Mouse (Mus musculus) kidney, postnatal 4 days (tissue): ENCODE measurements around the gene Gsk3b.

Experiments used
- DNase-seq, 2 experiments: peaks; one replicate each; pipeline ENCODE4 v3.0.0; 2021; ENCODE audit warnings: mixed read lengths in 2 of 2

Gene Gsk3b

DNA sequence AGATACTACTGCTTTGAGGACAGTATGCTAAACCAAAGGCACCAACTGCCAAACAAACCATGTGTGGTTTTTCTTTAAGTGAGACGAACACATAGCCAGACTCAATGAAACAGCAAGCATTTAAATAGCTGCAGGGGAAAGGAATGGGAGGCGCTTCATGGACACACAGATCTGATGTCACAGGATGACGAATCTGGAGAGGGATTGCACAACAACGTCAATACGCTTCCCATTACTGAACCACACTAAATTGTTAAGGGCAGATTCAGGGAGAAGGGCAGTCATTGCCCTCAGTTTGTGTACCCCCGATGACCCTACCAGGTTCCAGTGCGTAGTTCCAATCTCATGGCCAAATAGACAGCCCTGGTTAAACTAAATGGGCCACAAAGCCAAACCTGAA, 197.0 kb downstream of the Gsk3b start:
- DNase-seq = no peak

DNA sequence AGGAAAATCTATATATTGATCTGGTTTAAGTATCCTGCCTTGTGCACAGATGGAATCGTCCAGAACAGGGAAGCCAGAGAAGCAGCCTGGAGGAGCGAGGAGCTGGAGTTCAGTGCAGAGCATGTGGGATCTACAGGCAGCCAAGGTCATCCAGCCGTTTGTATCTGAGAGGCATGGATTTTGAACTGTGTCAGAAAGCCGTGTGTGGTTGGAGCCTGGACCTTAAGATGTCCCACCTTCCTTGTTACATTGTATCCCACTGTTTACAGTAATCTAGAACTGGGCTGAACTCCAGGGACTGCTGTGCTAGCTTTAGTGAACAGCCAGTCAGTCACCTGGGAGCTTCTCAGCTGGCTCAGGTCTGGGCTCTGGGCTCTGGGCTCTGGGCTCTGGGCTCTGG, 197.7 kb downstream of the Gsk3b start:
- peak in 1 of 2 experiments; percentile 10 for DNase-seq

DNA sequence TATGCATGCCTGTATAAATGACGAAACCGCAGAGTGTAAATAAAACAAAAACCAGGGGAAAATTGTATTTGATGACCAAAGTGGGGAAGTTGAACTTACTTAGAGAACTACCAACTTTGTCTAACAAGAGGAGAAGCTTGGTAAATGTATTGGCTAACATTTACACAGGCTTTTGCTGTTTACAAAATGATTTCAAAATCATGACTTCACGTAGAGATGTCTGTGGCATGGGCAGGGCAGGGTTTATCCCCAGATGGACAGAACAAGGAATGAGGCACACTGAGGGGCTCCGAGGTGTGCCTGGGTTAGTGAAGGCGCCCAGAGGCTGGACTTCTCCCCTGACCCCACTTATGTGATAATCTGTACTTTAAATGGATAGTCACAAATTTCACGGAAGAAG, 198.6 kb downstream of the Gsk3b start:
- DNase-seq = no peak

DNA sequence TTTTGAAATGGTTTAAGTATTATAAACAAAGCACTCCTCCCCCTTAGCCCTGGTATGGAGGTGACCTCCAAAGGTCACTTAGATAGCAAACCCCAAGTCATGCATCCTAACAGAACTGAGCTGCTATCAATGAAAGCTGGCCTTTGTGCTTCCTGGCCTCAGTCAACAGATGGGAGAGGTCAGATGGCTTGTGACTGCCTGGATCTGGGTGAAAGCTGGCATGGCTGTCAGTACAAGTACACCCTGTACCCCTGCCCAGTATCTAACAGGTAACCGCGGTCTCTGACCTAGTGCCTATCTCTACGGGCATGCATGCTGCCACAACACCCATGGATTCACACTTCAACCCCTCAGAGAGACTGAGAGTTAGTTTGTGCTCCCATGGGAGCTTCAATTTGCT, 199.0 kb downstream of the Gsk3b start:
- DNase-seq = no peak

DNA sequence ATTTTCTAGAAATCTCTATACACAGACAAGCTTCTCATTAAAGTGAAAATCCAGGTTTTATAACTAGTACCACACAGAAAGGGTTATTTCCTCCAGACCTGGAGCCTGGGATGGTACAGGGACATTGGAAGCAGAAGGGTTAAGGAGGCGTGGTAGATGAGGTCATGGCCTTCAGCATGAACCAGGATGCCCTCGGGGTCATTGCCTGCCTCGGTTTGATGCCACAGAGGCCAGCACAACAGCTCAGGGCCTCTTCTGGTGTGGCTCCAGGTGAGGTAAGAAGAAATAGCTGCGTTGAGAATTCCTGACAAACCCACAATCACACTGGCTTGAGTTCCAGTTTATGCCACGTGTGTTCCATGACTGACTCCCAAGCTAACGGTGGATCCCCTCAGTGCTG, 200.1 kb downstream of the Gsk3b start:
- DNase-seq = peak in 1 of 2 experiments; percentile 23

DNA sequence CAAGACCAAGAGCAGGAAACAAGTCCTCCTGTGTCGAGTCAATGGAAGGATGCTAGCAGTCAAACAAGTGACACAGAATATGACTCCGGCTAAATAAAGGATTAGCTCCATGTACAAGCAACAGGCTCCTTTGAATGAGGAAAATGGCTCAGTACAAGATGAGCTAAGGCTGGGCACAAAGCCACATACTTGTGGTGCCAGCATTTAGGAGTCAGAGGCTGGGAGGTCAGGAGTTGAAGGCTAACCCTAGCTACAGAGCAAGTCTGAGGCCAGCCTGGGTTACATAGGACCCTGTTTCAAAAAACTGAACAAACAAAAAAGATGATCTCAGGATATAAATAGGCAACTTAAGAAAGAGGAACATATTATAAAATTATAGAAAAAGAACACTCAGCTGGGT, 201.3 kb downstream of the Gsk3b start:
- DNase-seq = no peak

DNA sequence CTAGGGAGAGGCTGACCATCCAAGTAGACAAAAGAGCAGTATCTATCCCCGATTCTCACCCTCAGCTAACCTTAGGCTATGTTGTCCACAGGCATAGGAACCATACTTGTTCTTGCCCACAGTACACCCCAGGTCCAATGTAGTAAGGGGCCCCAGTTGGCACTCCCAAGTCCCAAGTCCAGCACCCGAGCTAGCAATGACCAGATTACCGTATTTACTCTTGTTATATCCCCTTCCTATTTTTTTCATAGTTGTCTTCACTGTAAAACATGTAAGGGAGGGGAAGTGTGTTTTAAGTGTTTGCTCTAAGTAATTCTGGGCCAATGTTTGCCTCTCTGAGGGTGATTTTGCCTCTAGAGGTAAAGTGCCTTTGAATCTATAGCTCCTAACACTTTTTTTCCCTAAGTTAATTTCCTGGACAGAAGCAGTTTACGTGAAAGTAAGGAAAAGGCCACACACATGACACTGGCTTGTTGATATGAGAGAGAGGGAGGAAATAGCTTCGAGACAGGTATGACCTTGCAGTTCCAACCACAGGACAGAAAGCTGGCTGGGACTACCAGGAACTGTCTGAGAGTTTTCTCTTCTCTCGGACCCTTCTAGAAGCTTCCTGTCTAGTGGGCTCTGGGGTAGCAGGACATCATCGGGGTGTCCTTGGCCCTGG, 206.0 kb downstream of the Gsk3b start, which contains the start of gene Nr1i2:
Gene Nr1i2 (minus strand): TSS at position 140 of the 664 bp plus-strand sequence.
- peak in 1 of 2 experiments; percentile 25 for DNase-seq

DNA sequence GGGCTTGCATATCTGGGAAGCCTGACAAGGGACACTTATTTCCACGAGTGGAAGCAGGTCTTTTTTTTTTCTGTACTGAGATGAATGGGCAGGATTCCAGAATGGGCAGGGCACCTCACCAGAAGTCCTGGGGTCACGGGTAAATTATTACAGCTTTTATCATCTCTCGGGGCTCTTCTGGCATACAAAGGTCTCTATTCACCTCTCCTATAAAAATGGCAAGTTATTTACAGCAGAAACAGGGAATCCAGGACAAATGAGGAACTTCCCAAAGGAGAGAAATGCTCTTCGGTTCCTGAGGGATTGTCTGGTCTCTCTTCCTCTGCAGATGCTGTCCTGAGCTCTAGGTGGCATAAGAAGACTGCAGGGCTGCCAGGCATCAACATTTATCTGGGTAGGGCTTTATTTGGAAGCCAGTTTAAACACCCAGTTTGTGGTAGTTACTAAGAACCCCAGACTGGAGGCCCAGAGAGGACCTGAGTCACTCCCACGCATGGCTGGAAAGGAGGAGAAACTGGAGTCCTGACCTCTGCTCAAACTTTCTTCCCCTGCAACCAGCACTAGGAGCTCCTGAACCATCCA, 206.6 kb downstream of the Gsk3b start:
- peak; percentile 22 to 38 for DNase-seq
